Mouse (Mus musculus): ENCODE measurements at regions not wholly inside any gene's neighbourhood (a gene's known extent, or its start where the extent isn't known, plus 50 kb on each side); places are given as distances from the start of the nearest gene placed in this dataset.

DNA sequence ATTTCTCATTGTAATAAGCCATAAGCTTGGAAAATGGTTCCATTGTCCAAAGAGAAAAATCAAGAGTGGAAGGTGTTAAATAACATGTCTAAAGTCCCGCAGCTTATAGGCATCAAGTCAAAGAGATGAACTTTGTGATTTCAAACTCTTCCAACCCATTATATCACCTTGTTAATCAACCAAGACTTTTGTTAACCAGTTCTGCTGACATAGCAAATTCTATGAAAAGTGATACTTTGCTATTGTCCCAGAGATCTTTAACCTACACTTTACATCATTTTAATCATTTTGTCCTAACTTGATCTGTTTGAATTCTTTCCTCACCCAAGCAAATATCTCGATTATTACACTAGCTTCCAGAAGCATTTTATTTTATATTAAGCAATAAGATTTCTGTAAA lies 1045.2 kb upstream of the Tenm2 start:
- TF ChIP-seq CTCF (IDR thresholded peaks at IDR 0.05; ENCODE audit: low read depth, low read length) (no peak), POLR2A (IDR thresholded peaks at IDR 0.05; ENCODE audit: extremely low read depth, insufficient read depth, low read length) (no peak)
